Mouse (Mus musculus) adrenal gland, postnatal 25 days (tissue): ENCODE measurements around the gene Rchy1. TPM values are rescaled to one million over a fixed set of nuclear protein-coding genes. Genes with fewer than 3 reads are reported as not detected.
A peak's percentile ranks its signal among the peaks of the same experiment; 100 is the strongest.
"Not testable (repeated sequence)": the region's sequence is repeated elsewhere in the genome, so short reads cannot be mapped to it uniquely, and the experiment has no call there.

Source experiments
- DNase-seq: peaks from one replicate; pipeline ENCODE4 v3.0.0; 2021; ENCODE audit warnings: mixed read lengths
- total RNA-seq: library from RNA; stranded (reverse); gene quantifications from 2 replicates; pipeline ENCODE4 v1.2.3, GENCODE M21; 2021

The Rchy1 gene
- total RNA-seq, 1 experiment from 2014 or later: 85.4 TPM

GRCm38 (mm10) chr5:91959986-91960385 lies 2.9 kb downstream of the Rchy1 start:
- no peak for DNase-seq

DNA sequence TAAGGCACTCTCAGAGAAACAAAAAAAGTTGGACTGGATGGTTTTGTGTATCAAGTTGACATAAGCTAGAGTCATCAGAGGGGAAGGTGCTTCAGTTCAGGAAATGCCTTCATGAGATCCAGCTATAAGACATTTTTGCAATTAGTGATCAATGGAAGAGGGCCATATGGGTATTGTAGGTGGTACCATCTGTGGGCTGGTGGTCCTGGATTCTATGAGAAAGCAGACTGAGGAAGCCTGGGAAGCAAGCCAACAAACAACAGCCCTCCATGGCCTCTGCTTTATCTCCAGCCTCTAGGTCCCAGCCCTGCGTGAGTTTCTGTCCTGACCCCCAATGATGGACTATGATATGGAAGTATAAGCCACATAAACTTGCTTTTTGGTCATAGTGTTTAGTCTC lies 3.8 kb downstream of the Rchy1 start:
- DNase-seq: no peak

- no peak for DNase-seq
These were observed 5.7 kb downstream of the Rchy1 start for GRCm38 (mm10) chr5:91956991-91957760.

GRCm38 (mm10) chr5:91951404-91951803 lies 11.5 kb downstream of the Rchy1 start:
- no peak for DNase-seq

- no peak for DNase-seq
These were observed 13.4 kb downstream of the Rchy1 start for GRCm38 (mm10) chr5:91949441-91949840.

DNA sequence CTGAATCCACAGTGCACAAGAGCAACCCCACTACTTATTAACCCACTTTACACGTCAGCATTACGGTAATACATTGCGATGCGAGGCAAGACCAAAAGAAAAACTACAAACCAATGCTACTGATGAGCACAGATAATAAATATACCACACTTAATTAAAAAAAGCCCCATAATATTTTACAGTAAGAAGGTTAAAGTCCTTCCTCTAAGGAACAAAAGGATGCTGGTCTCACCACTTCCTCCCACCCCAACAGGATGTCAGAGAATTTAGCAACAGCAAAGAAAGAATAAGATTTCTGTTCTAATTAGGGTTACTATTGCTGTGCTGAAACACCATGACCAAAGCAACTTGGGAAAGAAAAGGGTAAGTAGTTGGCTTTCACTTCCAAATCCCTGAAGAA lies 15.9 kb downstream of the Rchy1 start:
- no peak for DNase-seq

GRCm38 (mm10) chr5:91945609-91946008 lies 17.3 kb downstream of the Rchy1 start:
- DNase-seq: not testable (repeated sequence)

GRCm38 (mm10) chr5:91913231-91913630 lies 49.6 kb downstream of the Rchy1 start:
- DNase-seq: no peak

DNA sequence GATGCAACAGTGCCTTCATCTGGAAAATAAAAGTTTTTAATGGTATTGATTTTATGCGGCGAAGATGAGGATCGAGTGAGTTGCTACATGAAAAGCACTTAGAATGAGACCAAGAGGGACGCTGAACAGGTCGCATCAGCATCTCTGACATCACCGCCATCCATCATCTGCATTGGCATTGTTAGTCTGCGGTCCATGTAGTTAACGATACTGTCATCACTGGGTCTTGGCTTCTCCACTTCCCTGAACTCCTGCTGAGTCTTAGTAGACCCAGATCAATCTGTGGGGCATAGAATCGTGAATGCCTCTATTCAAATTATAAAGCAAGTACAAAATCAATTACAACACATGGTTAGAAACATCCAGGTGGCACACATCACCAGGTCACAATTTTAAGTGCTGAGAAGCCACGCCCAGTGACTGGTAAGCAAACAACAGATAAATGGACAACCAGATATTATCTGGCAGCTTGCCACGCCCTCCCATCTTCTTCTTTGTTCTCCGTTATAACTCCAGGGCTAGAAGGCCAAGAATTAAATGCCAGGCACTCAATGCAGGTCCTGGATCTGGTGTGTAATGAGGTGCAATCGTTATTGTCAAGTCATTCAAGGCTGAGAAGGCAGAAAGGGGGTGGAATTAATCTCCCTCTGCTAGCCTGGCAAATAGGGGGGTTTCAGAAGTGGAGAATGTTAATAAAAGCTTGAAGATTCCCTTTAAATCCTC lies 51.3 kb downstream of the Rchy1 start:
- DNase-seq: no peak

DNA sequence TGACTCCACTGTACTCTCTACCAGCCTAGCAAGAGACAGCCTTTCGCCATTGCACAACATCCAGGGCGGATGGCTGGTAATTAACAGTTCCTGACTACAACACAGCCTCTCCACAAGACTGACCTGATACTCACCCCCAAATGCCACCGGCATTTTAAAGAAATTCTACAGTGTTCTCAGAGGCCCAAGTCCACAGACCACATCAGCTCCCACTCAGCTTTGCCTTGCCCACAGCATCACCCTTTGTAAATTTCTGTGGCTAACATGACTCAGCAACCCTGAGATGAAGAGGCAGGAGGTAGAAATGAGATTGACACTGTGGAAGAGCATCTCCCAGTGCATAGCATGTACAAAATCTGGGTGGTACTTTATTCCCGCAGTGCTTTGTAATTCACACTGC lies 52.3 kb downstream of the Rchy1 start:
- DNase-seq: no peak

- peak; percentile 8 for DNase-seq
These were observed 53.8 kb downstream of the Rchy1 start for GRCm38 (mm10) chr5:91909010-91909620.

Other genes with a start within 250 kb of the Rchy1 start
- gene Odaph, start 24.4 kb upstream of the Rchy1 start, total RNA-seq: not detected in 2 replicates
- 4.6 and 6.5 TPM in 2 replicates for gene Cdkl2, start 80.8 kb upstream of the Rchy1 start, total RNA-seq
- gene G3bp2, start 120.7 kb upstream of the Rchy1 start, total RNA-seq: 133 and 158 TPM in 2 replicates
- 82.9 and 84.1 TPM in 2 replicates for gene Uso1, start 174.9 kb upstream of the Rchy1 start, total RNA-seq